Mouse (Mus musculus) midbrain, embryonic 16.5 days (tissue): ENCODE results near the gene Nit2. TPM values are rescaled to one million over a fixed set of nuclear protein-coding genes. Genes with fewer than 3 reads are reported as not detected.

Experiments used
- ATAC-seq: fragments of 200-750 bp; cut with Nextera tagmentation; 2 replicates; pipeline ENCODE4 v1.8.0; 2017; ENCODE audit warnings: moderate TSS enrichment
- H3K27ac ChIP-seq: fragments of 300-500 bp; sonication (generic); 2 replicates; pipeline ENCODE4 v1.5.1; 2014; ENCODE audit warnings: mild to moderate bottlenecking, low read length, mixed read lengths
- H3K27me3 ChIP-seq: fragments of 300-500 bp; sonication (generic); 2 replicates; pipeline ENCODE4 v1.6.1; 2014; ENCODE audit warnings: low read depth, low read length, mixed read lengths; ENCODE audit not compliant: control insufficient read depth, insufficient read depth
- H3K36me3 ChIP-seq: fragments of 300-500 bp; sonication (generic); 2 replicates; pipeline ENCODE4 v1.6.1; 2014; ENCODE audit warnings: mild to moderate bottlenecking, low read length, moderate library complexity, mixed read lengths; ENCODE audit not compliant: control insufficient read depth, insufficient read depth
- H3K4me1 ChIP-seq: fragments of 300-500 bp; sonication (generic); 2 replicates; pipeline ENCODE4 v1.6.1; 2014; ENCODE audit warnings: mild to moderate bottlenecking, low read length, mixed read lengths; ENCODE audit not compliant: control insufficient read depth, insufficient read depth
- H3K4me2 ChIP-seq: fragments of 300-500 bp; sonication (generic); 2 replicates; pipeline ENCODE4 v1.6.1; 2014; ENCODE audit warnings: mild to moderate bottlenecking, low read length, mixed read lengths
- H3K4me3 ChIP-seq: fragments of 300-500 bp; sonication (generic); 2 replicates; pipeline ENCODE4 v1.5.1; 2014; ENCODE audit warnings: low read depth, mild to moderate bottlenecking, low read length, moderate library complexity, mixed read lengths
- H3K9ac ChIP-seq: fragments of 300-500 bp; sonication (generic); 2 replicates; pipeline ENCODE4 v1.6.1; 2014; ENCODE audit warnings: low read depth, low read length, mixed read lengths
- H3K9me3 ChIP-seq: fragments of 300-500 bp; sonication (generic); replicated peaks from 2 replicates; pipeline ENCODE4 v1.6.1; 2014; ENCODE audit warnings: mild to moderate bottlenecking, low read length, mixed read lengths; ENCODE audit not compliant: control insufficient read depth, poor library complexity, severe bottlenecking
- WGBS: fragments of 180-500 bp; shearing (Covaris S2); extraction: QIAGEN DNeasy Blood & Tissue Kit; methylation state at CpG from one replicate; pipeline ENCODE4 v1.1.7; 2014; 5-methylcytosine and 5-hydroxymethylcytosine counted together
- polyA plus RNA-seq: library from polyadenylated mRNA; unstranded; fragments of >200 nt; fragmentation: Nextera tagmentation; extraction: Ambion mirVana; gene quantifications from 2 replicates; pipeline ENCODE4 v1.2.1, GENCODE M21; 2015

Gene Nit2
- 44.9 and 60.4 TPM in 2 replicates for polyA plus RNA-seq

DNA sequence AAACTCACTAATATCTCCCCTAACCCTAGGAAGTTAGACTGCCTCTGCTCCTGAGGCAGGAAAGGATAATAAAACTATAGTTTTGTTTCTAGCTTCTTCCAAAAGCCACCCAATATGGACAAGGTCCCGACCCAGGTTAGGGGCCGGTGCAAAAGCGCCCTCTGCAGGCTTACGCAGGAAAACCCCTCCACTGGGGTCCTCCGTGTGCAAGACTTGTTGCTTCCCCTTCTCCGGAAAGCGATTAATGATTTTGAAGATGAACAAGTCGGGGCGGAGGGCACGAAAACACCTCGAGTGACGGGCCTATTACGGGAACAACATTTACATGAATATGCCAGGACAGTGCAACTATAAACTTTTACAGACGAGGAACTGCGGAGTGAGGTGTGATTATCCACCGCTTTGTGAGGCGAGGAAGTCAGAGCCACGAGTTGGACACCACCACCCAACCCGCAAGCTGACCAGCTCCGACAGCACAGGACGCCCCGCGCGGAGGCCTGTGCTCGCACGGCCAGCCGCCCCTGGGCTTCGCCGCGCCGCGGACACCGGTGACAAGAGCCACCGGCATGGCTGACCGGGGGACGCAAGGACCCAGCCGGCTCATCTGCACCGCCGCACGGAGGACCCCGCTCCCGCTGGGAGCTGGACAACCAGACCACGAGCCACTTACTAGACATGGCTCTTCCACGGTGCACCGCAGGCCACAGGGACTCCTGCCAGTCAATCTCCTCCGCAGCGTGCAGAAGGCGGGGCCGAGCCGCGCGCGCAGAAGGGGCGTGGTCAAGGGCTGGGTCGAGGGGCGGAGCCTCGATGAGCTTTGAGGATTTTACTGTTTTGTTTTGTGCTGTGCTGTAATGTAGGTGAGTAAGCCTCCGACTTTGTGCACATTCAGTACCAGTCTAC is at the start of gene Nit2:
Nit2 (minus strand) TSS at position 731 of the 903 bp plus-strand sequence.
- WGBS, result under 1% methylated on average over 58 of the region's 58 CpGs
- Histone ChIP-seq H3K27ac (peak within 1 kb of the TSS; percentile 73), H3K4me2 (peak within 1 kb of the TSS; percentile 80), H3K4me1 (peaks cover 16% of the 10 kb centered on the region), H3K27me3 (no peaks in the 10 kb centered on the region), H3K36me3 (peaks cover 8% of the 10 kb centered on the region; the same call in 1 of the 2 replicates), H3K9ac (peak within 1 kb of the TSS; percentile 84), H3K4me3 (peak within 1 kb of the TSS; percentile 54), H3K9me3 (no peaks in the 10 kb centered on the region)
- peak; percentile 98 for ATAC-seq

- no peak overlapping the region for H3K4me3 ChIP-seq
- no peak overlapping the region for H3K4me2 ChIP-seq
- no peak overlapping the region for H3K9ac ChIP-seq
- no peaks in the 10 kb centered on the region for H3K9me3 ChIP-seq
- ATAC-seq, result no peak
- H3K27me3 ChIP-seq, result no peaks in the 10 kb centered on the region
- H3K36me3 ChIP-seq, result peaks cover 7% of the 10 kb centered on the region; the same call in 1 of the 2 replicates
- no peaks in the 10 kb centered on the region for H3K4me1 ChIP-seq
- no peak overlapping the region for H3K27ac ChIP-seq
These were observed 48.8 kb upstream of the Nit2 start for GRCm38 (mm10) chr16:57215957-57216356.

DNA sequence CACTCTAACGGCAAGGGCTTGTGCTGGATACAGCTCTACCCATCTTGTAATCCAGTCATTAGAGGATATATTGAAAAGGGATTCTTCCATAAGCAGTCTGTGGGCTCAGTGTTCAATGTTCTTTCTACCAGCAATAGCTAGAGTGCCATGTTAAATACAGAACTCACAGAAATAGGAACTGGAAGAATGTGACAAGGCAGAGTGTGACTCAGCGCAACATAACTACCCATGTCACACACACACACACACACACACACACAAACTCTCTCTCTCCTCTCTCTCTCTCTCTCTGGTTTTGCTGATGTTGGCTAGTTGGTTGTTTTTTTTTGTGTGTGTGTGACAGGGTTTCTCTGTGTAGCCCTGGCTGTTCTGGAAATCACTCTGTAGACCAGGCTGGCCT is 43.9 kb upstream of the Nit2 start:
- Histone ChIP-seq H3K4me3 (no peak overlapping the region), H3K9me3 (no peaks in the 10 kb centered on the region), H3K27me3 (no peaks in the 10 kb centered on the region), H3K36me3 (peaks cover 7% of the 10 kb centered on the region; the same call in 1 of the 2 replicates), H3K9ac (no peak overlapping the region), H3K4me1 (no peaks in the 10 kb centered on the region), H3K4me2 (no peak overlapping the region), H3K27ac (no peak overlapping the region)
- WGBS, result 94% methylated on average over 2 of the region's 2 CpGs
- ATAC-seq, result no peak

DNA sequence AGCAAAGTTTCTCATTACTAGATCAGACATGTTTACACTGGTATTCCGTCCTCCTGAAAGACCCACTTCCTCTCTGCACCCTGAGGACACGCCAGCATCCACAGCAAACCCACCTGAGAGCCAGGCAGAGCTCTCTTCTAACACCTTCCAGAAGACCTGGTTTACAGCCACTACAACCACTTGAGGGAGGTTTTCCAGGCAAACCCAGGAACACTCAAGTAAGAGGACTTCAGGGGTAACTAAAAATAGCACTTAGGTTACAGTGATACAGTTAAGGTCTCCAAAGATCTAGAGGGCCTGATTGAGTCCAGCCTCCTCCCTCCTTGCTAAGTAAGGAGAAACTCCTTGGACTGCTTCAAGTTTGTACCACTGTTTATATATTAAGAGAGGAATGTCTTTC is 41.2 kb upstream of the Nit2 start:
- no peaks in the 10 kb centered on the region for H3K27me3 ChIP-seq
- H3K36me3 ChIP-seq, result peaks cover 7% of the 10 kb centered on the region; the same call in 1 of the 2 replicates
- H3K9me3 ChIP-seq, result no peaks in the 10 kb centered on the region
- H3K9ac ChIP-seq, result no peak overlapping the region
- H3K4me3 ChIP-seq, result no peak overlapping the region
- H3K4me1 ChIP-seq, result no peaks in the 10 kb centered on the region
- WGBS, result 94% methylated on average over 2 of the region's 2 CpGs
- no peak overlapping the region for H3K27ac ChIP-seq
- no peak overlapping the region for H3K4me2 ChIP-seq
- no peak for ATAC-seq

- no peak for ATAC-seq
- H3K36me3 ChIP-seq, result peaks cover 16% of the 10 kb centered on the region
- WGBS, result 77% methylated on average over 3 of the region's 3 CpGs
These were observed 30.1 kb upstream of the Nit2 start for GRCm38 (mm10) chr16:57197281-57197680.

GRCm38 (mm10) chr16:57196590-57196989 is 29.4 kb upstream of the Nit2 start:
- no peak overlapping the region for H3K27ac ChIP-seq
- H3K4me3 ChIP-seq, result no peak overlapping the region
- no peaks in the 10 kb centered on the region for H3K4me1 ChIP-seq
- no peak for ATAC-seq
- WGBS, result 83% methylated on average over 5 of the region's 5 CpGs
- no peaks in the 10 kb centered on the region for H3K27me3 ChIP-seq
- no peaks in the 10 kb centered on the region for H3K9me3 ChIP-seq
- H3K4me2 ChIP-seq, result no peak overlapping the region
- no peak overlapping the region for H3K9ac ChIP-seq
- H3K36me3 ChIP-seq, result peaks cover 21% of the 10 kb centered on the region

More at GRCm38 (mm10) chr16:57197281-57197680, 30.1 kb upstream of the Nit2 start:
- Histone ChIP-seq H3K27ac (no peak overlapping the region), H3K4me1 (no peaks in the 10 kb centered on the region), H3K27me3 (no peaks in the 10 kb centered on the region), H3K4me3 (no peak overlapping the region), H3K9ac (no peak overlapping the region), H3K9me3 (no peaks in the 10 kb centered on the region), H3K4me2 (no peak overlapping the region)

- Histone ChIP-seq H3K27me3 (no peaks in the 10 kb centered on the region), H3K36me3 (peaks cover 17% of the 10 kb centered on the region), H3K4me2 (no peak overlapping the region), H3K9ac (no peak overlapping the region), H3K4me1 (no peaks in the 10 kb centered on the region), H3K9me3 (no peaks in the 10 kb centered on the region), H3K27ac (no peak overlapping the region), H3K4me3 (no peak overlapping the region)
- WGBS, result 80% methylated on average over 14 of the region's 14 CpGs
- no peak for ATAC-seq
These were observed 24.1 kb upstream of the Nit2 start for GRCm38 (mm10) chr16:57191214-57191613.

DNA sequence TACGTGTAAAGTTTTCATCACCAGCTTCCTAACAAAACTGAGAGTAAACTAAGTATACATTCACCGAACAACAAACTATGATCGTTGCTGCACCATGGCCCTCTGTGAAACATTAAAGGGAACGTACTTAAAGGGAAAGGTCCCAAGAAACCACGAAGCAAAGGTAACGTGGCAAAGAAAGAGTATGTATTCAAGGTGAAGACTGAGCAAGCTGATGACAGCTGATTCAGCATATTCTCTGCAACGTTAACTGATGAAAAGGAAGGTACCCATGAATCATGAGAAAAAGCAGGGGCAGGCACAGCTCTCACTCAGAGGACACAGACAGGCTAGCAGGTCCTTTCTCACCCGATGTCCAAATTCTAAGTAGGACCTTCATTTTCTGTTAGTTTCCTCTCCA is 23.2 kb upstream of the Nit2 start:
- Histone ChIP-seq H3K4me2 (no peak overlapping the region), H3K9ac (no peak overlapping the region), H3K4me1 (no peaks in the 10 kb centered on the region), H3K27me3 (no peaks in the 10 kb centered on the region), H3K4me3 (no peak overlapping the region), H3K9me3 (no peaks in the 10 kb centered on the region), H3K27ac (no peak overlapping the region), H3K36me3 (peaks cover 20% of the 10 kb centered on the region)
- no peak for ATAC-seq
- WGBS, result 94% methylated on average over 8 of the region's 8 CpGs

- no peak overlapping the region for H3K27ac ChIP-seq
- H3K36me3 ChIP-seq, result peaks cover 16% of the 10 kb centered on the region
- no peaks in the 10 kb centered on the region for H3K27me3 ChIP-seq
- 92% methylated on average over 2 of the region's 2 CpGs for WGBS
- no peak overlapping the region for H3K4me2 ChIP-seq
- H3K9me3 ChIP-seq, result no peaks in the 10 kb centered on the region
- no peaks in the 10 kb centered on the region for H3K4me1 ChIP-seq
- H3K9ac ChIP-seq, result no peak overlapping the region
- no peak for ATAC-seq
- no peak overlapping the region for H3K4me3 ChIP-seq
These were observed 22.4 kb upstream of the Nit2 start for GRCm38 (mm10) chr16:57189493-57189892.
